Mouse (Mus musculus) bone marrow macrophage, adult 2 months (primary cell): ENCODE measurements at regions not wholly inside any gene's neighbourhood (a gene's known extent, or its start where the extent isn't known, plus 50 kb on each side); places are given as distances from the start of the nearest gene placed in this dataset.

Source experiments
- CTCF ChIP-seq: IDR thresholded peaks from 2 replicates; pipeline ENCODE4 v1.5.1; 2012; ENCODE audit warnings: low read depth, mild to moderate bottlenecking, low read length, moderate library complexity
- POLR2A ChIP-seq: IDR thresholded peaks from 2 replicates; pipeline ENCODE4 v1.6.1; 2012; ENCODE audit warnings: mild to moderate bottlenecking, low read depth, low read length, borderline replicate concordance

DNA sequence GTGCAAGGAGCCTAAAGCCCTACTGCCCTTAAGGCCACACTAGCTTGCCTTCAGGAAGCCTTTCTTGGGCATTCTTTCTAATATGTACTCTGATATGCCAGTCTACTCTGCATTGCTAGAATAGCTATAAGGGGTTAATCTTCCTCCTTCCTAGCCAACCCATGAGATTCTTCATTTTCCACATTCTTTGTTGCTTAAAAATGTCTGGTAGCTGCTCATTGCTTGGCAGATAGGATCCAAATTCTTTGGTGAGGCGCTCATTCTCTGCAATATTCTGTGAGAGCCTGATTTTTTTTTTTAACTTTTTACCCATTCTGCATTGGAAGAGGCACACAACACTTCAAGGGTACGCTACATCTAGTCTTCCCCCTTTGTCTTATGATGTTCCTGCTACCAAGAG, 127.7 kb upstream of the Rnd3 start:
- TF ChIP-seq CTCF, result no peak
- no peak for TF ChIP-seq POLR2A
